ENCODE assay signal across 8 mouse cellular contexts in genomic region chr14:73441951-73442716, GRCm38 (mm10). TPM values are rescaled to one million over a fixed set of nuclear protein-coding genes. Genes with fewer than 3 reads are reported as not detected.
DNase-seq lines count a peak whose midpoint lies in the region; ATAC-seq lines count a peak whose summit lies in the region.

No protein-coding gene starts in this region.

- 48% methylated on average over 7 of the region's 7 CpGs for WGBS in liver, embryonic 12.5 days (ENCODE audit: insufficient replicate concordance)
- 65% methylated on average over 7 of the region's 7 CpGs for WGBS in embryonic facial prominence, embryonic 15.5 days
- whole genome bisulfite sequencing in midbrain, embryonic 10.5 days = 79% methylated on average over 7 of the region's 7 CpGs

- DNase-seq in liver = peak; percentile 26
- peak; percentile 41 to 60 for DNase-seq in kidney, postnatal 4 days
- DNase-seq in spleen, adult 12 weeks (ENCODE audit: low spot score) = peak; percentile 5
- no peak for DNase-seq in right cerebral cortex, postnatal 4 days
- DNase-seq in midbrain, embryonic 10.5 days (ENCODE audit: low spot score) = no peak
- no peak for DNase-seq in adrenal gland, adult 18-20 months (ENCODE audit: low spot score in 2 of 2)

- H3K4me2 ChIP-seq in liver, embryonic 12.5 days = no peak overlapping the region
- no peak overlapping the region for H3K4me2 ChIP-seq in embryonic facial prominence, embryonic 15.5 days (replicated peaks)

- no peaks in the 10 kb centered on the region for H3K9me3 ChIP-seq in liver, embryonic 12.5 days (replicated peaks)
- H3K9me3 ChIP-seq in embryonic facial prominence, embryonic 15.5 days (replicated peaks) = no peaks in the 10 kb centered on the region
- no peaks in the 10 kb centered on the region for H3K9me3 ChIP-seq in midbrain, embryonic 10.5 days (replicated peaks)

- H3K4me1 ChIP-seq in liver, embryonic 12.5 days = peaks cover 18% of the 10 kb centered on the region
- H3K4me1 ChIP-seq in embryonic facial prominence, embryonic 15.5 days = peaks cover 15% of the 10 kb centered on the region; the same call in 1 of the 2 replicates
- H3K4me1 ChIP-seq in midbrain, embryonic 10.5 days = no peaks in the 10 kb centered on the region

- H3K27me3 ChIP-seq in liver, embryonic 12.5 days (replicated peaks) = no peaks in the 10 kb centered on the region
- H3K27me3 ChIP-seq in embryonic facial prominence, embryonic 15.5 days = no peaks in the 10 kb centered on the region
- H3K27me3 ChIP-seq in midbrain, embryonic 10.5 days (ENCODE audit: low read depth, poor library complexity, severe bottlenecking) = no peaks in the 10 kb centered on the region

- no peaks in the 10 kb centered on the region for H3K36me3 ChIP-seq in liver, embryonic 12.5 days
- H3K36me3 ChIP-seq in embryonic facial prominence, embryonic 15.5 days = no peaks in the 10 kb centered on the region
- H3K36me3 ChIP-seq in midbrain, embryonic 10.5 days = no peaks in the 10 kb centered on the region

- no peak overlapping the region for H3K27ac ChIP-seq in liver, embryonic 12.5 days
- no peak overlapping the region for H3K27ac ChIP-seq in embryonic facial prominence, embryonic 15.5 days (replicated peaks)
- H3K27ac ChIP-seq in midbrain, embryonic 10.5 days (replicated peaks) = no peak overlapping the region

- no peak overlapping the region for H3K9ac ChIP-seq in liver, embryonic 12.5 days
- no peak overlapping the region for H3K9ac ChIP-seq in embryonic facial prominence, embryonic 15.5 days

- no peak overlapping the region for H3K4me3 ChIP-seq in liver, embryonic 12.5 days
- H3K4me3 ChIP-seq in embryonic facial prominence, embryonic 15.5 days (replicated peaks) = no peak overlapping the region
- H3K4me3 ChIP-seq in midbrain, embryonic 10.5 days = no peak overlapping the region

- ATAC-seq in liver, embryonic 12.5 days = no peak; the same call in 1 of the 2 replicates
- ATAC-seq in embryonic facial prominence, embryonic 15.5 days (ENCODE audit: insufficient number of reproducible peaks, low FRiP score, low TSS enrichment, low read depth) = peak; percentile 55; the same call in 1 of the 2 replicates

RNA-seq across cellular contexts. Expression of gene Itm2b, which starts 57.0 kb away (rescaled TPM):
- polyA plus RNA-seq in liver, embryonic 12.5 days (2016; fragmentation: Nextera tagmentation; extraction: Ambion mirVana) = 395 and 399 TPM in 2 replicates
- 1,155 and 1,174 TPM in 2 replicates for polyA plus RNA-seq in embryonic facial prominence, embryonic 15.5 days (2015; fragmentation: Nextera tagmentation; extraction: Ambion mirVana)
- 226 and 281 TPM in 2 replicates for polyA plus RNA-seq in midbrain, embryonic 10.5 days (2016; fragmentation: Nextera tagmentation; extraction: Ambion mirVana)
- 1,000 to 10,000 TPM; 1,124 to 1,128 TPM for total RNA-seq in adrenal gland, adult 18-20 months (2021)

Comparison
In these comparisons a context has a peak if more than half of its experiments do, and no peak if none do; other contexts are left out.
1. DNase-seq: peak in liver (single experiment), kidney, postnatal 4 days (2 of 2) and spleen, adult 12 weeks (single experiment); none in right cerebral cortex, postnatal 4 days (single experiment), midbrain, embryonic 10.5 days (single experiment) and adrenal gland, adult 18-20 months (0 of 2).